Mouse (Mus musculus) small intestine, adult 2 months (tissue): ENCODE data around the gene Lrrc40.

Experiments used
- CTCF ChIP-seq: fragments of 200-500 bp; IDR thresholded peaks from 2 replicates; pipeline ENCODE4 v1.5.1; 2012; ENCODE audit warnings: low read depth, mild to moderate bottlenecking, control low read depth, inconsistent platforms, low read length, moderate library complexity, mixed read lengths; ENCODE audit not compliant: insufficient replicate concordance, insufficient read length; ENCODE audit errors: extremely low read depth
- POLR2A ChIP-seq: fragments of 200-500 bp; IDR thresholded peaks from 2 replicates; pipeline ENCODE4 v1.6.1; 2012; ENCODE audit warnings: low read depth, mild to moderate bottlenecking, control low read depth, inconsistent platforms, low read length, moderate library complexity

DNA sequence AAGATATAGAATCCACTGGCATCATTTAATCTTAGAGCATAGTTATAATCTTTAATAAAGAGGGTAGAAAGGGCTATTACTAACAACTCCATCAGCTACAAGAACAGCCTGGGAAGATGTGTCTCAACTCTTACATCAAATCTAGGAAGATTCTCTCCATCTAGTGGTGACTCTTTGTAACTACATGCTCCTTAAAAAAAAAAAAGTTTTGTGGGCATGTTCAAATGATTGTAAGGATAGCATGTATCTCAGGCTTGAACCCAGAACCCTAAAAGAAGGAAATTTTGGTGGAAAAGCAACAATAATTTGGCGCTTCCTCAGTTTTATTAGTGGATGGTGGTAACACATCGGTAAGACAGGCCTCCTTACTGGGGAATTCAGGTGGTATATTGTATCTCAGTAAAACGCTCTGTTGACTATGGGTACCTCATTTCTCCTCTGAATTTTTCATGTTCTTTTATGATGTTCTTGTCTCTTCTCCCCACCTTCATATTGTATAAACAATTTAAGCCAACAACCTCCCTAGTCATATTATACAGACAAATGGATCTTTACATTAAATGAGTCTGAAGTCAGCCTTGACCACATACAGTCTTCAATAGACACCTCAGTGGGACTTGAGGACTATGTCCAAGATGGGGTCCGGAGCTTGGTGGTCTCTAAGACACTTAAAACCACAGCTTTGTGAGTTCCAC is 40.4 kb downstream of the Lrrc40 start:
- TF ChIP-seq POLR2A (no peak), CTCF (no peak)
